Mouse (Mus musculus): ENCODE results near the gene Pkp4.

- no peak for TF ChIP-seq POLR2A (IDR thresholded peaks at IDR 0.05; ENCODE audit: extremely low read depth, insufficient read depth, low read length)
- TF ChIP-seq CTCF (IDR thresholded peaks at IDR 0.05; ENCODE audit: low read depth, low read length), result no peak
Observed at GRCm38 (mm10) chr2:59234537-59234936, 73.9 kb downstream of the Pkp4 start.

All from liver, adult 2 months (tissue).